Mouse (Mus musculus): ENCODE measurements around the gene Mast4.
A peak's percentile ranks its signal among the peaks of the same experiment; 100 is the strongest.

The Mast4 gene

DNA sequence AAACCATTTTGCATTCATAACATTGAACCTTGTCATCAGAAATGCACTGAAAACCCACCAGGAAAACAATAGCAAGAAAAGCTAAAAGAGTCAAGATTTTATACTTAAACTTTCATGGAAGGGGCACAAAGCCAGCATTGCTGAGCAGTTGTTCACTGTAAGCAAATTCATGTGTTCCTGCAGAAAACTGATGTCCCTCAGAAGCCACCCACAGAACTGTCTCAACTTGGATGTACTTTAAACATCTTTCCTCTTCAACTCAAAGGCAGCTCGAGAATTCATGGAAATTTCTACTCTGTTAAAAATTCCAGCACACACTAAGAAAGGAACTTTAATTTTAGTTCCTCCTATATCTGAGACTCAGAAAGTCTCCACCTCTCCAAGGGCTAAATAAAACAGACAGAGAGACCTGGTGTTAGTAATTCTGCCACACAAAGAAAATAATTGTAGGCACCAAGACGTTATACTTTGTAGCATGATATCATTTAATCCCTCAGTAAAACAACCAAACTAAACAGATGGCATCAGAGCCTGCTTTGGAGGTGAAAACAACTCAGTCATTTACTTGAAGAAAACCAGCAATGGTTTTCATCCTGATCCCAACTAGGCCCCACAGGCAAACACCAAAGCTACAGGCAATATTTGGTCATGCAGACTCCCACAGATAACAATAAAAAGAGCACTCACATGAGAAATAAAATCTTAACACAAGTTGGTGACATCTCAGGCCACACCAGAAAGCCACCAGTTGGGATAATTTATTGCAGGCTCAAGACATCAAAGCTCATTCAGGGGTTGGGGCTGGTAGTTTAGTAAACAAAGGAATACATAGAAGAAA lies 134.3 kb downstream of the Mast4 start:
- no peak for DNase-seq (ENCODE audit: low read depth, low spot score)

- DNase-seq (ENCODE audit: low read depth, low spot score): no peak
Measured at GRCm38 (mm10) chr13:103198210-103198940, 135.9 kb downstream of the Mast4 start.

GRCm38 (mm10) chr13:103196307-103196706 lies 138.0 kb downstream of the Mast4 start:
- no peak for DNase-seq (ENCODE audit: low read depth, low spot score)

GRCm38 (mm10) chr13:103195847-103196246 lies 138.4 kb downstream of the Mast4 start:
- DNase-seq (ENCODE audit: low read depth, low spot score): no peak

GRCm38 (mm10) chr13:103183566-103183965 lies 150.7 kb downstream of the Mast4 start:
- no peak for DNase-seq (ENCODE audit: low read depth, low spot score)

GRCm38 (mm10) chr13:103181836-103182235 lies 152.5 kb downstream of the Mast4 start:
- no peak for DNase-seq (ENCODE audit: low read depth, low spot score)

DNA sequence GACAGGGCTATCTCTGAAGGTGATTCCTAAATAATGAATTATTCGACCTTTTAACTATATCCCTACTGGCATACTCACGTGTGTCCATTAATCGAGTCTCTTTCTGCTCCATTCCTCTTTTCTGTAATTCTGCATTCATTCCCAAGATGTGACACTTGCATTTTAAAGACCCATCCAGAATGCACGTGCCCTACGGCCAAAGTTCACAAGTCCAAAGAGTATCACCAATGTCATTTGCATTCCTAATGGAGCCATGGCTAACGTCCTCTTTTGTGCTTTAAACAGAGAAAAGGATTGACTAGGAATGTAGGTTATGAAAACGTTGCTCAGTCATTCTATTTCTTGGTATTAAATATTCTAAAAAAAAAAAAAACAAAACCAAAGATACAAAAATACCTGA lies 157.4 kb downstream of the Mast4 start:
- DNase-seq (ENCODE audit: low read depth, low spot score): no peak

DNA sequence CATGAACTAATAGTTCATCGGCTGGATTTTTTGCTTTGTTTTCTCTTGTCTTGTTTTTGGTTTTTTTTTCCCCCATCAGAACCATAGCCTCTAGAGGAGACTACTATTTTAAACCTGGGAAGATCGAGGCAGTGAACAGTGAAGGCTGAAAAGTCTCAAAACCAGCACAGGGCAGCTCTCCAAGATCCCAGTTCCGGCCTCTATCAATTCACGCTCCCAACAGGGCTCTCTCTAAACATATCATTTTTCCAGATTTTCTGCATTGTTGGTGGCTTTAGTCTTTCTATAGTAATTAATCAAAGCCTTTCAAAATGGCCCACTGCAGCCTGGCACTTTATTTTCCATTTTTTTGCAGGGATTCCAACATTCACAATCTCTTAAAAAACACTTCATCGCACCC lies 159.9 kb downstream of the Mast4 start:
- DNase-seq (ENCODE audit: low read depth, low spot score): no peak

- peak; percentile 50 for DNase-seq (ENCODE audit: low read depth, low spot score)
Measured at GRCm38 (mm10) chr13:103173545-103174182, 160.6 kb downstream of the Mast4 start.

GRCm38 (mm10) chr13:103151944-103152343 lies 182.4 kb downstream of the Mast4 start:
- no peak for DNase-seq (ENCODE audit: low read depth, low spot score)

GRCm38 (mm10) chr13:103151171-103151570 lies 183.1 kb downstream of the Mast4 start:
- DNase-seq (ENCODE audit: low read depth, low spot score): no peak

DNA sequence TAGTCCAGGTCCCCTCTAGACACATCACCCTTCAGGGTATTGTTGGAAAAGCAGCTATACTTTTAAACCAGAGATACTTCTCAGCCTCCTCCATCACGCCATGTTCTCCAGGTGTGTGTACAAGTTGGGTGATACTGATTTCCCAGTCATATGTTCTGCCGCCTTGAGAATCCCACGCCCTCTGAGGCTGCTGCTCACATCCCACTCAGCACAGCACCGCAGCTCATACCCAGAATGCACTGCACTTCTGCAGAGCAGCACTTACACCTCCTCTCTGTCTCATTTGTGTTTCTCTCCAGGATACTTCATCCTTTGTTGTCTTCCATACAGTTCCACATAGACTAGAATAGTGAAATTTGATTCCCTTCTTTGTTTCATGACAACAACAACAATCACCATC lies 183.6 kb downstream of the Mast4 start:
- DNase-seq (ENCODE audit: low read depth, low spot score): no peak

GRCm38 (mm10) chr13:103149415-103149814 lies 184.9 kb downstream of the Mast4 start:
- DNase-seq (ENCODE audit: low read depth, low spot score): no peak

DNA sequence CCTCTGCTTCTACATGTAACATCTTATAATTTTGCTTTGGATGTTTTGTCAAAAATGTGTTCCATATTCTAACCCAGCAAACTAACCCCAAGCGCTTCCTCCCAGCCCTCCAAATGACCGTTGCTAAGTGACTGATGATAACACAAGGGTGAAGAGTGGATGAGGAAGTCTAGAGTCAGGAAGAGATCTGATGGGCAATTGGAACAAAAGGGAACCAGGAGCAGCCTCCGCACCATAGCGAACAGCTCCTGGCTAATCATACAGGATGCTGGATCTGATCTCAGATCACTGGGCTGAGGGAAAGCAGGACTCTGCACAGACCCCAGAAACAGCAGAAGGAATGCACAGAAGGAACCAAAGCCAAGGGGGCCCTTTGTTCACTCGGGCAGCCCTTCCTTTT lies 190.0 kb downstream of the Mast4 start:
- DNase-seq (ENCODE audit: low read depth, low spot score): no peak

DNA sequence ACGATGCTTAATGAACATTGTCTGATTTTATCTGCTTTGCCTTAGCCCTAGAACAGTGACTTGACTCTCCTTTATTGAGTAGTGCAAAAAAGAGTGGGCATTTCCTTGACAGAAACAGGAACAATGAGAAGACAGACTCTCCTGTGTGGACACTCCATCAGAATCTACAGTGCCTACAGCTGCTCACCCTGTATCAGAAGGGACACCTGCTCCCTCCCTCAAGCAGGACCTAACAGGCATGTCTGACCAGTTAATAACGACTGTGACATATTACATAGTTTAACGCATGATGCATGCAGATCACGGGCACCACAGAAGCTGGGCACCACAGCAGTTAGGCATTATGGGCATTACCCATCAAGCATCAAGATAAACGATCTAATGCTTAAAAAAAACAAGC lies 193.0 kb downstream of the Mast4 start:
- no peak for DNase-seq (ENCODE audit: low read depth, low spot score)

- no peak for DNase-seq (ENCODE audit: low read depth, low spot score)
Measured at GRCm38 (mm10) chr13:103140051-103140450, 194.2 kb downstream of the Mast4 start.

GRCm38 (mm10) chr13:103138298-103138697 lies 196.0 kb downstream of the Mast4 start:
- DNase-seq (ENCODE audit: low read depth, low spot score): no peak

DNA sequence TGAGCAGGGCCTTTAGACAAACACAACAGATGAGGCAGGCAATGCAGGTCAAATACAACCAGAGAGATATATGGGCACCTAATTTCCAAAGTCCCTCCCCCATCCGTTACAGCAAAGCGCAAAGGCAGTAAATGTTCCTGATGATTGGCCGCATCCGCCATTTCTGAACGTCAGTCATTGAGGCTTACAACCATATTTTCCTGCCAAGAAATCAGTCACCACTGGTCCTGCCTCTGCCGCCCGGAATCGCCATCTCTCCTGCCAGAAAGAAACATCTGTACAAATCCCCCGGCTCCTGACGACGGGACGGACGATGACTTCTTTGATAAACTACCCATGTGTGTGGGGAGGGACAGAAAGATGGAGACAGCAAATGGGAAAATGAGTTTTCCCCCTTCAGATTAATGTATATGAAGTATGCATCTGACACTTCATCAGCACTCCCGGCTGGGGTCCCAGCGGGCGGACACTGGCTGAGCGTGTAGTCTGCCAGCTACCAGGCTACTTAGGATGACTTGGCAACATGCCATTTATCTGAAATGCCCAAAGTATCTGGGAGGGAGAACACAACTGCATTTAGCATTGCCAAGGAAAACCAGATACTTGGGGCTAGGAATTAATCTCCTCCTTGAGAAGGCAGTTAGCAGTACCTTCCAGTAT lies 198.9 kb downstream of the Mast4 start:
- no peak for DNase-seq (ENCODE audit: low read depth, low spot score)

GRCm38 (mm10) chr13:103131781-103132180 lies 202.5 kb downstream of the Mast4 start:
- no peak for DNase-seq (ENCODE audit: low read depth, low spot score)

GRCm38 (mm10) chr13:103129130-103129797 lies 205.0 kb downstream of the Mast4 start:
- DNase-seq (ENCODE audit: low read depth, low spot score): no peak

DNA sequence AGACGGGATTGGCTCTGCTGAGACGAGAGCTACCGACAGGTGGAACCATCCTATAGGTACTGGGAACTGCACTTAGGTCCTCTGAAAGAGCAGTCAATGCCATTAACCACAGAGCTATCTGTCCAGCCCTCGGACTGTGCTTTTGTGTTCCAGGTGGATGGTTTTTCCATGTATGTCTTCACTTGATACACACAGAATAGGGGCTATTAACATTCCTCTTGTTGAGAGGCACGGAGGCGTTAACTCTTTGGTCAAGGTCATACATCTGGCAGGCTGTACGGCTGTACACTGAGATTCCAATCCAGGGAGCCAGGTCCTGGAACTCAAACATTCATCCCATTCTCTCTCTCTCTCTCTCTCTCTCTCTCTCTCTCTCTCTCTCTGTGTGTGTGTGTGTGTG lies 205.6 kb downstream of the Mast4 start:
- no peak for DNase-seq (ENCODE audit: low read depth, low spot score)
